Mouse (Mus musculus) testis, adult 2 months (tissue): ENCODE data around the gene Dpagt1. TPM values are rescaled to one million over a fixed set of nuclear protein-coding genes. Genes with fewer than 3 reads are reported as not detected.
"Not testable (repeated sequence)": the region's sequence is repeated elsewhere in the genome, so short reads cannot be mapped to it uniquely, and the experiment has no call there.

Experiments
- H3K27ac ChIP-seq: fragments of 200-500 bp; 2 replicates; pipeline ENCODE4 v1.5.1; 2012; ENCODE audit warnings: low read depth, low read length; ENCODE audit not compliant: control insufficient read depth, insufficient read depth
- H3K27me3 ChIP-seq: fragments of 200-500 bp; 2 replicates; pipeline ENCODE4 v1.6.1; 2012; ENCODE audit warnings: mild to moderate bottlenecking, low read length, moderate library complexity; ENCODE audit not compliant: control insufficient read depth, insufficient read depth
- H3K36me3 ChIP-seq: fragments of 200-500 bp; 2 replicates; pipeline ENCODE4 v1.6.1; 2012; ENCODE audit warnings: mild to moderate bottlenecking, low read length; ENCODE audit not compliant: control insufficient read depth, insufficient read depth
- H3K4me1 ChIP-seq: fragments of 200-500 bp; 2 replicates; pipeline ENCODE4 v1.6.1; 2012; ENCODE audit warnings: low read length; ENCODE audit not compliant: control insufficient read depth, insufficient read depth
- H3K4me3 ChIP-seq: fragments of 200-500 bp; 2 replicates; pipeline ENCODE4 v1.5.1; 2012; ENCODE audit warnings: low read depth, mild to moderate bottlenecking, low read length, moderate library complexity, mixed read lengths; ENCODE audit not compliant: control insufficient read depth
- CTCF ChIP-seq: fragments of 200-500 bp; IDR thresholded peaks from 2 replicates; pipeline ENCODE4 v1.5.1; 2012; ENCODE audit warnings: low read depth, mild to moderate bottlenecking, inconsistent platforms, low read length, moderate library complexity; ENCODE audit not compliant: control insufficient read depth, insufficient read depth, insufficient replicate concordance
- POLR2A ChIP-seq: fragments of 200-500 bp; IDR thresholded peaks from 2 replicates; pipeline ENCODE4 v1.6.1; 2012; ENCODE audit warnings: low read depth, mild to moderate bottlenecking, inconsistent platforms, low read length, moderate library complexity; ENCODE audit not compliant: control insufficient read depth
- polyA plus RNA-seq: library from polyadenylated mRNA; depleted of rRNA; stranded (reverse); fragments of >200 nt; gene quantifications from 2 replicates; pipeline ENCODE4 v1.2.3, GENCODE M21; 2012

Gene Dpagt1
- polyA plus RNA-seq, 1 experiment = 6.5 TPM

- TF ChIP-seq CTCF (no peak), POLR2A (no peak)
- no peaks in the 10 kb centered on the region for H3K27me3 ChIP-seq
- H3K4me1 ChIP-seq = peaks cover 23% of the 10 kb centered on the region
- no peak overlapping the region for H3K4me3 ChIP-seq
- H3K36me3 ChIP-seq = no peaks in the 10 kb centered on the region; the same call in 1 of the 2 replicates
- no peak overlapping the region for H3K27ac ChIP-seq
Measured at GRCm38 (mm10) chr9:44318826-44319095, 7.1 kb upstream of the Dpagt1 start.

- Histone ChIP-seq H3K4me1 (peaks cover 23% of the 10 kb centered on the region), H3K36me3 (no peaks in the 10 kb centered on the region; the same call in 1 of the 2 replicates), H3K4me3 (peak overlapping the region; percentile 86), H3K27ac (no peak overlapping the region), H3K27me3 (no peaks in the 10 kb centered on the region)
- TF ChIP-seq POLR2A (no peak), CTCF (no peak)
Measured at GRCm38 (mm10) chr9:44319105-44319886, 6.5 kb upstream of the Dpagt1 start.

GRCm38 (mm10) chr9:44319887-44320798, 5.7 kb upstream of the Dpagt1 start, which contains the start of gene C2cd2l:
TSS of gene C2cd2l (minus strand) at chr9:44320285.
- peaks cover 23% of the 10 kb centered on the region for H3K4me1 ChIP-seq
- no peaks in the 10 kb centered on the region; the same call in 1 of the 2 replicates for H3K36me3 ChIP-seq
- H3K4me3 ChIP-seq = peak within 1 kb of the TSS; percentile 86
- H3K27me3 ChIP-seq = no peaks in the 10 kb centered on the region
- H3K27ac ChIP-seq = peak within 1 kb of the TSS; percentile 61
- peak; percentile 30; the same call in 1 of the 2 replicates for TF ChIP-seq POLR2A
- no peak for TF ChIP-seq CTCF

- peak overlapping the region; percentile 86; the same call in 1 of the 2 replicates for H3K4me3 ChIP-seq
- TF ChIP-seq CTCF (no peak), POLR2A (no peak)
- H3K36me3 ChIP-seq = no peaks in the 10 kb centered on the region; the same call in 1 of the 2 replicates
- peaks cover 24% of the 10 kb centered on the region for H3K4me1 ChIP-seq
- no peaks in the 10 kb centered on the region for H3K27me3 ChIP-seq
- peak overlapping the region; percentile 61 for H3K27ac ChIP-seq
Measured at GRCm38 (mm10) chr9:44320799-44321133, 5.1 kb upstream of the Dpagt1 start.

- not testable (repeated sequence) for H3K4me3 ChIP-seq, H3K27ac ChIP-seq, H3K27me3 ChIP-seq, H3K36me3 ChIP-seq
- peaks cover 35% of the 10 kb centered on the region for H3K4me1 ChIP-seq
Measured at GRCm38 (mm10) chr9:44323656-44324055, 2.2 kb upstream of the Dpagt1 start.

- no peaks in the 10 kb centered on the region for H3K27me3 ChIP-seq
- no peaks in the 10 kb centered on the region for H3K36me3 ChIP-seq
- no peak overlapping the region for H3K4me3 ChIP-seq
- TF ChIP-seq CTCF = no peak
- TF ChIP-seq POLR2A = no peak
- peaks cover 31% of the 10 kb centered on the region for H3K4me1 ChIP-seq
- no peak overlapping the region for H3K27ac ChIP-seq
Measured at GRCm38 (mm10) chr9:44324147-44324546, 1.7 kb upstream of the Dpagt1 start.

- H3K36me3 ChIP-seq, H3K27me3 ChIP-seq, H3K4me3 ChIP-seq, H3K27ac ChIP-seq: not testable (repeated sequence)
- H3K4me1 ChIP-seq = peaks cover 25% of the 10 kb centered on the region
Measured at GRCm38 (mm10) chr9:44325032-44325767, 619 bp upstream of the Dpagt1 start.
